8 mouse cellular contexts compared by ENCODE assay signal in the genomic region with DNA sequence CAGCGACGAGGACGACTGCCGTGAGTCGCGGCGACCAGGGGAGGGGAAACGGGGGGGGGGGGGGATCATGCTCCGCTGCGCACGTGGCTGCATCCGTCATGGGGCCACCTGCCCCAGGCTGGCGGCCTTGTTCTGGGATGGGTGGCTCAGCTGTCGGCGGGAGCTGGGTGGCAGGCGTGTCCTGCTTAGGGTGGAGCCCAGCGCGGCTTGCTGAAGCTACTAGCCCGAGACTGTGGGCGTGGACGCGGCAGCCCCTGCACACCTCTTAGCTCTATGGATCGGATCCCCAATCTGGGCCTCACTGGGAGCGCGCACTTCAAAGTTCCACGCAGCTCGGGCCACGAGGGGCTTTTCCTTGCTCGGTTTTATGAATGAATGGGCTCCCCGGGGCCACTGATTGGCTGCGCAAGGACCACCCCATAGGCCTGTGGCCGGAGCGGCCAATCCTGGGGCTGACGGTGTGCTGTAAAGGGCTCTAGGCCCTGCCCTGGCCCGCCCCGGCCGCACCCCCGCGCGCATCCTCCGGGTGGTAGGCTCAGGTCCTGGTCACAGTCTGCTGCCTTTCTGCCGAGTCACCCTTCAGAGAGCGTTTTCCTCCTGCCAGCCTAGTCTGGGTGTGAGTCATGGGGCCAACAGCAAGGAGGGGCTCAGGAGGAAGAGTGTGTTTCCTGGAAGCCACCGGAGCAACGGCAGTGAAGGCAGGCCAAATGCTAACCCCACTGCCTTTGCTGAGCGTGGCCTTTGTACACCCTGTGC. TPM values are rescaled to one million over a fixed set of nuclear protein-coding genes. Genes with fewer than 3 reads are reported as not detected.
A peak's percentile ranks its signal among the peaks of the same experiment; 100 is the strongest.
DNase-seq lines count a peak whose midpoint lies in the region; ATAC-seq and TF ChIP-seq lines count a peak whose summit lies in the region.

No protein-coding gene starts in this region.

- no peak overlapping the region for H3K27ac ChIP-seq in ES-Bruce4 (ENCODE audit: insufficient read depth, low read length)
- peak overlapping the region; percentile 94 for H3K27ac ChIP-seq in forebrain, embryonic 10.5 days
- H3K27ac ChIP-seq in lung, embryonic 14.5 days (ENCODE audit: low read depth): peak overlapping the region; percentile 50; the same call in 1 of the 2 replicates
- peak overlapping the region; percentile 99 for H3K27ac ChIP-seq in neural tube, embryonic 15.5 days (replicated peaks)

- TF ChIP-seq EP300 in ES-Bruce4 (IDR thresholded peaks at IDR 0.05; ENCODE audit: insufficient read depth, low read depth, low read length): no peak

- H3K4me1 ChIP-seq in ES-Bruce4 (ENCODE audit: control insufficient read depth, insufficient read depth, low read length): peaks cover 2% of the 10 kb centered on the region
- peaks cover 73% of the 10 kb centered on the region for H3K4me1 ChIP-seq in forebrain, embryonic 10.5 days
- H3K4me1 ChIP-seq in lung, embryonic 14.5 days (ENCODE audit: insufficient read depth): peaks cover 9% of the 10 kb centered on the region
- peaks cover 65% of the 10 kb centered on the region for H3K4me1 ChIP-seq in neural tube, embryonic 15.5 days

- H3K4me3 ChIP-seq in ES-Bruce4 (ENCODE audit: low read depth, low read length): peak overlapping the region; percentile 78
- peak overlapping the region; percentile 87 for H3K4me3 ChIP-seq in forebrain, embryonic 10.5 days
- peak overlapping the region; percentile 63 for H3K4me3 ChIP-seq in lung, embryonic 14.5 days (ENCODE audit: low read depth, low read length)
- H3K4me3 ChIP-seq in neural tube, embryonic 15.5 days (replicated peaks): peak overlapping the region; percentile 87

- no peak for TF ChIP-seq CTCF in ES-Bruce4 (IDR thresholded peaks at IDR 0.05; ENCODE audit: low read depth, low read length)
- TF ChIP-seq CTCF in lung, embryonic 14.5 days (IDR thresholded peaks at IDR 0.05; ENCODE audit: low read depth): no peak

- no peak for TF ChIP-seq POLR2A in ES-Bruce4 (IDR thresholded peaks at IDR 0.05; ENCODE audit: insufficient read depth, low read length)

- H3K27me3 ChIP-seq in ES-Bruce4 (ENCODE audit: control insufficient read depth, insufficient read depth, low read length, poor library complexity, severe bottlenecking): no peaks in the 10 kb centered on the region
- H3K27me3 ChIP-seq in forebrain, embryonic 10.5 days (ENCODE audit: poor library complexity, severe bottlenecking): 0 out of 2 replicates have a peak, but pooled peaks cover 16% of the 10 kb centered on the region
- H3K27me3 ChIP-seq in lung, embryonic 14.5 days (ENCODE audit: insufficient read depth, low read length): peaks cover 34% of the 10 kb centered on the region
- no peaks in the 10 kb centered on the region for H3K27me3 ChIP-seq in neural tube, embryonic 15.5 days (replicated peaks)

- H3K9ac ChIP-seq in ES-Bruce4 (ENCODE audit: low read depth, poor library complexity, severe bottlenecking): peak overlapping the region; percentile 81
- H3K9ac ChIP-seq in lung, embryonic 14.5 days: peak overlapping the region; percentile 59
- H3K9ac ChIP-seq in neural tube, embryonic 15.5 days (replicated peaks): peak overlapping the region; percentile 95

- peak; percentile 94 for ATAC-seq in lung, embryonic 14.5 days (ENCODE audit: insufficient read depth)
- ATAC-seq in neural tube, embryonic 15.5 days (ENCODE audit: low FRiP score): peak; percentile 66

- no peaks in the 10 kb centered on the region for H3K36me3 ChIP-seq in ES-Bruce4 (ENCODE audit: control insufficient read depth, insufficient read depth, low read length, poor library complexity, severe bottlenecking)
- peaks cover 43% of the 10 kb centered on the region for H3K36me3 ChIP-seq in forebrain, embryonic 10.5 days (replicated peaks)
- no peaks in the 10 kb centered on the region for H3K36me3 ChIP-seq in lung, embryonic 14.5 days (ENCODE audit: insufficient read depth)
- H3K36me3 ChIP-seq in neural tube, embryonic 15.5 days: peaks cover 13% of the 10 kb centered on the region; the same call in 1 of the 2 replicates

- WGBS in forebrain, embryonic 10.5 days: under 1% methylated on average over 46 of the region's 46 CpGs
- WGBS in lung, embryonic 14.5 days: under 1% methylated on average over 46 of the region's 46 CpGs
- under 1% methylated on average over 43 of the region's 46 CpGs for WGBS in neural tube, embryonic 15.5 days

- H3K9me3 ChIP-seq in ES-Bruce4 (replicated peaks; ENCODE audit: control insufficient read depth, insufficient read depth, low read length, poor library complexity, severe bottlenecking): no peaks in the 10 kb centered on the region
- no peaks in the 10 kb centered on the region for H3K9me3 ChIP-seq in forebrain, embryonic 10.5 days
- H3K9me3 ChIP-seq in lung, embryonic 14.5 days (ENCODE audit: low read depth, low read length): no peaks in the 10 kb centered on the region
- H3K9me3 ChIP-seq in neural tube, embryonic 15.5 days (replicated peaks): no peaks in the 10 kb centered on the region

- intact Hi-C loops in heart, postnatal 10 days (cut with DNase I): loop anchor here (5.0 kb wide), 1 partner anchor 66 kb away; no protein-coding TSS in a partner anchor

- peak overlapping the region; percentile 100 for H3K4me2 ChIP-seq in lung, embryonic 14.5 days
- peak overlapping the region; percentile 92 for H3K4me2 ChIP-seq in neural tube, embryonic 15.5 days

- DNase-seq in c-Kit-positive CD71-positive TER-119-negative erythroid progenitor cells, embryonic 14.5 days (ENCODE audit: low read depth): peak; percentile 89
- DNase-seq in forebrain, embryonic 10.5 days (ENCODE audit: extremely low spot score, low spot score): peak; percentile 94
- peak; percentile 53 to 62 for DNase-seq in heart, postnatal 10 days
- DNase-seq in kidney, postnatal 4 days: peak; percentile 87 to 94
- DNase-seq in lung, embryonic 14.5 days: peak; percentile 84
- peak; percentile 84 for DNase-seq in testis, postnatal 10 days (ENCODE audit: low spot score)

RNA-seq across cellular contexts. Expression of a gene that starts 1.5 kb away (rescaled TPM):
- 24.1 and 26.8 TPM in 2 replicates for polyA plus RNA-seq in ES-Bruce4 (2011; ENCODE audit: insufficient read depth, insufficient read length, low read depth, missing spikeins)
- 11.2 and 11.3 TPM in 2 replicates for polyA plus RNA-seq in forebrain, embryonic 10.5 days (2016; fragmentation: Nextera tagmentation; extraction: Ambion mirVana)
- total RNA-seq in heart, postnatal 10 days (2021): 1 to 10 TPM in 1 of 2 experiments, under 1 TPM in 1; 0.67 to 1.1 TPM
- 1.2 and 1.9 TPM in 2 replicates for polyA plus RNA-seq in lung, embryonic 14.5 days (2014; fragmentation: Nextera tagmentation; extraction: Ambion mirVana)
- polyA plus RNA-seq in neural tube, embryonic 15.5 days (2015; fragmentation: Nextera tagmentation; extraction: Ambion mirVana): 48.8 and 62.8 TPM in 2 replicates
